Mouse (Mus musculus): Measurements from ENCODE around the gene Midn.

GRCm38 (mm10) chr10:80135161-80135560 is 12.9 kb upstream of the Midn start:
- TF ChIP-seq POLR2A (IDR thresholded peaks at IDR 0.05; ENCODE audit: low read depth, low read length) (no peak), CTCF (IDR thresholded peaks at IDR 0.05; ENCODE audit: borderline replicate concordance, insufficient read depth, low read length) (no peak)
